Mouse (Mus musculus): ENCODE data around the gene Sh3rf3.

DNA sequence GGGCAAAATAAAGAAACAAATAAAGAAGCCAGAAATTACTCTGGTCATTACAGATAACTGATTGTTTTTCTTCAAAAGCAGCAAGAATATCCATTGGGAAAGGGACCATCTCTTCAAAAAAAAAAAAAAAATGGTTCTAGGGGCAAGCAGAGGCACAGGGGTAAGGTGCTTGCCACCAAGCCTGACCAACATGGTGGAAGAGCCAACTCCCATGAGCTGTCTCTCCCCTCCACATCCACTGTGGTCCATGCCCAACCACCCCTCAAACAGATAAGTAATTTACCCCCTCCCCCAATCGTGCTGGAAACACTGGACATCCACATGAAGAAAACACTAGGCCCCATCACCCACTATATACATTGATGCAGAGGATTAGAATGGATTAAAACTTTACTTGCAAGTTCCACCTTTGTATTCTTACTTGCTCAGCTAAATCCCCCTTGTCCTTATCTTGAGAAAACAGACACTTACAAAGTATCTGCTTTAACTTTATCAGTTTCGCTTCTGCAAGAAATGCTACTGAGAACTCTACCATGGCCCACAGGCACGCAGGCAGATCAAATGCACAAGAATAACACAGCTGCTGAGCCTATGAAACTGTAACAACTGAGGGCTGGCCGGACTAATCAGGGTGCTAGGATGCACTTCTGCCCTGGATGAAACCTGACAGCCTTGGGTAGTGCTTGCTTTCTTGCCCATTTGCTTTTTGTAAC lies 349.2 kb downstream of the Sh3rf3 start:
- TF ChIP-seq CTCF (IDR thresholded peaks at IDR 0.05; ENCODE audit: low read depth) (no peak), EP300 (IDR thresholded peaks at IDR 0.05; ENCODE audit: low read depth) (peak; percentile 76)

Measured in liver, embryonic 14.5 days (tissue).